Mouse (Mus musculus) testis, adult 2 months (tissue): ENCODE measurements around the gene Fryl.

ENCODE experiments used
- CTCF ChIP-seq: fragments of 200-500 bp; IDR thresholded peaks from 2 replicates; pipeline ENCODE4 v1.5.1; 2012; ENCODE audit warnings: low read depth, mild to moderate bottlenecking, inconsistent platforms, low read length, moderate library complexity; ENCODE audit not compliant: control insufficient read depth, insufficient read depth, insufficient replicate concordance
- POLR2A ChIP-seq: fragments of 200-500 bp; IDR thresholded peaks from 2 replicates; pipeline ENCODE4 v1.6.1; 2012; ENCODE audit warnings: low read depth, mild to moderate bottlenecking, inconsistent platforms, low read length, moderate library complexity; ENCODE audit not compliant: control insufficient read depth

GRCm38 (mm10) chr5:73200387-73201384 lies 55.7 kb downstream of the Fryl start:
- no peak for TF ChIP-seq CTCF
- no peak for TF ChIP-seq POLR2A
